Mouse (Mus musculus) lung, postnatal 0 days (tissue): ENCODE data around the gene Htr2b. TPM values are rescaled to one million over a fixed set of nuclear protein-coding genes. Genes with fewer than 3 reads are reported as not detected.

Source experiments
- ATAC-seq: fragments of 200-750 bp; cut with Nextera tagmentation; 2 replicates; pipeline ENCODE4 v1.8.0; 2017; ENCODE audit warnings: moderate library complexity
- DNase-seq: peaks from one replicate; pipeline ENCODE4 v3.0.0-alpha.2; 2016; ENCODE audit warnings: low spot score
- H3K27ac ChIP-seq: fragments of 300-500 bp; sonication (generic); 2 replicates; pipeline ENCODE4 v1.5.1; 2014; ENCODE audit warnings: antibody characterized with exemption, mild to moderate bottlenecking, low read length, mixed read lengths
- H3K27me3 ChIP-seq: fragments of 300-500 bp; sonication (generic); replicated peaks from 2 replicates; pipeline ENCODE4 v1.6.1; 2014; ENCODE audit warnings: low read length, mixed read lengths; ENCODE audit not compliant: insufficient read depth
- H3K36me3 ChIP-seq: fragments of 300-500 bp; sonication (generic); 2 replicates; pipeline ENCODE4 v1.6.1; 2014; ENCODE audit warnings: low read length, mixed read lengths; ENCODE audit not compliant: insufficient read depth
- H3K4me1 ChIP-seq: fragments of 300-500 bp; sonication (generic); 2 replicates; pipeline ENCODE4 v1.6.1; 2014; ENCODE audit warnings: antibody characterized with exemption, low read depth, low read length, mixed read lengths; ENCODE audit not compliant: insufficient read depth
- H3K4me2 ChIP-seq: fragments of 300-500 bp; sonication (generic); replicated peaks from 2 replicates; pipeline ENCODE4 v1.6.1; 2014; ENCODE audit warnings: low read depth, mild to moderate bottlenecking, low read length, moderate library complexity, mixed read lengths
- H3K4me3 ChIP-seq: fragments of 300-500 bp; sonication (generic); 2 replicates; pipeline ENCODE4 v1.5.1; 2014; ENCODE audit warnings: low read depth, low read length
- H3K9ac ChIP-seq: fragments of 300-500 bp; sonication (generic); replicated peaks from 2 replicates; pipeline ENCODE4 v1.6.1; 2014; ENCODE audit warnings: low read depth, mild to moderate bottlenecking
- H3K9me3 ChIP-seq: fragments of 300-500 bp; sonication (generic); 2 replicates; pipeline ENCODE4 v1.6.1; 2016; ENCODE audit warnings: low read length, mixed read lengths
- CTCF ChIP-seq: IDR thresholded peaks from 2 replicates; pipeline ENCODE4 v1.5.1; 2016; ENCODE audit warnings: antibody characterized with exemption, mild to moderate bottlenecking
- EP300 ChIP-seq: IDR thresholded peaks from 2 replicates; pipeline ENCODE4 v1.6.1; 2016; ENCODE audit warnings: antibody characterized with exemption, mild to moderate bottlenecking, control low read depth
- WGBS: fragments of 180-500 bp; shearing (Covaris S2); extraction: QIAGEN DNeasy Blood & Tissue Kit; methylation state at CpG from one replicate; pipeline ENCODE4 v1.1.7; 2014; 5-methylcytosine and 5-hydroxymethylcytosine counted together
- polyA plus RNA-seq: library from polyadenylated mRNA; unstranded; fragments of >200 nt; fragmentation: Nextera tagmentation; extraction: Ambion mirVana; gene quantifications from 2 replicates; pipeline ENCODE4 v1.2.1, GENCODE M21; 2015

Htr2b gene
- polyA plus RNA-seq, 1 experiment from 2014 or later: 1.0 TPM

DNA sequence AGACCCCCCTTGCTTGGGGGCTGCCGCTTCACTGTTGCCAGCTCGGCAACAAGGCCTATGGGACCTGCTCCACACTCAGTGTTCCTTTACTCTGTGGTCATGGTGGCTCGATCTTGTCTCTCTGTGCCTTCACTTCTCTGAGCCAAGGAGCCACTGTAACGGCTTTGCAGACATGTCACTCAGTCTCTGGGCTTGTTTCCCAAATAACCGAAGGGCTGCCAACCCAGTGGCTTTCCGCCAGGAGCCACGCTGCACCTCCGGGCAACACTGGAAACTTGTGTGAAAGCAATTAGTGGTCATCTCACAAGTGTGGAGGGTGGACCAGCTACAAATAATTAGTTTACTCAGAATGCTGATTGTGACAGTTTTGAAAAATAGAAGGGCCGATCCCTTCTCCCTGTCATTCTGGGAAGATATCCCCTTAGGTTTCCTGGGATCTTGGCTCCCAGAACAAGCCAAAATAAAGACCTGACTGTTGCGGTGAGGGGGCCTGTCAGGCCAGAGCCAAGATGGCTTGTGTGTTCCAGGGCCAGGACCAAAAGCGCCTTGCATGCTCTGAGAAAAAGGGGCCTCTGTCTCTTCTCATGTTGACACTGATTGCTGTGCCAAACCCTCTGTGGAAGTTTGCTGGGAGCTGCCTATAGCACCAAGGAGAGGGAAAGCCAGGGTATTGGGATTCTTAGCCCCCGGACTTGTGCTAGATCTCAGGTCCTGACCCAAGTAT, 58.4 kb downstream of the Htr2b start:
- H3K4me3 ChIP-seq: no peak overlapping the region
- TF ChIP-seq CTCF: no peak
- TF ChIP-seq EP300: no peak
- H3K4me1 ChIP-seq: no peaks in the 10 kb centered on the region
- no peak overlapping the region for H3K4me2 ChIP-seq
- DNase-seq: no peak
- H3K36me3 ChIP-seq: no peaks in the 10 kb centered on the region
- no peak overlapping the region for H3K27ac ChIP-seq
- no peaks in the 10 kb centered on the region for H3K9me3 ChIP-seq
- ATAC-seq: no peak
- WGBS: 68% methylated on average over 12 of the region's 12 CpGs
- no peak overlapping the region for H3K9ac ChIP-seq
- no peaks in the 10 kb centered on the region for H3K27me3 ChIP-seq

Other genes starting within 250 kb of the Htr2b start
- gene Itm2c, start 217.7 kb downstream of the Htr2b start, polyA plus RNA-seq: 221 and 244 TPM in 2 replicates
- gene 4933407L21Rik, start 183.5 kb downstream of the Htr2b start, polyA plus RNA-seq: 0.11 and 0.30 TPM in 2 replicates
- gene Gpr55, start 151.0 kb downstream of the Htr2b start, polyA plus RNA-seq: 0.14 and 0.26 TPM in 2 replicates
- not detected in 2 replicates for gene Spata3, start 95.2 kb downstream of the Htr2b start, polyA plus RNA-seq
- gene 2810459M11Rik, start 66.1 kb downstream of the Htr2b start, polyA plus RNA-seq: 0.24 and 0.41 TPM in 2 replicates
- gene Psmd1, start 47.6 kb downstream of the Htr2b start, polyA plus RNA-seq: 85.1 and 86.2 TPM in 2 replicates
- gene Gm21972, start 21.7 kb upstream of the Htr2b start, polyA plus RNA-seq: 0.16 TPM in 1 of 2 replicates, not detected in the other
- 8.7 and 9.8 TPM in 2 replicates for gene Armc9, start 42.8 kb upstream of the Htr2b start, polyA plus RNA-seq
- 5.9 TPM in 2 replicates for gene B3gnt7, start 190.9 kb upstream of the Htr2b start, polyA plus RNA-seq
- 139 and 140 TPM in 2 replicates for gene Ncl, start 247.4 kb upstream of the Htr2b start, polyA plus RNA-seq